In the genomic region with DNA sequence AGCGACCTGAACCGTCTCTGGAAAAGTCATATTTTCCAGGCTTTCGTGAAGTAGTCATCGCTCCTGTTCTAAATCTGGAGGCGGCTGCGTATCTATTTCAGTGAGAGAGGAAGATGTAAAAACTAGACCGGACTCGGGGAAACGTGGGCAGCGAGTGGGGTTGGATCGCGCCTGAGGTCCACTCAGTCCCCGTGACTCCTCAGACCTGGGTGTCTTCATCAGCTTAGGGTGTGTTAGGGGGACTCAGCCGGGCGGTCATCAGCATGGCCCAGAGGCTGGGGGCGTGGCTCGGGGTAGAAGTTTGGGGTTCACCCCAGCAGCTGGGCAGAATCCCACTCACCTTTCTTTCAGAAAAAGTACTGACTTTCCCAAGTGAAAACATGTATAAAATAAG, we compare ENCODE assay signal across 8 mouse cellular contexts.
A peak's percentile ranks its signal among the peaks of the same experiment; 100 is the strongest.
DNase-seq lines count a peak whose midpoint lies in the region; ATAC-seq and TF ChIP-seq lines count a peak whose summit lies in the region.

No protein-coding gene starts in this region.

- H3K27ac ChIP-seq in lung, embryonic 14.5 days (ENCODE audit: low read depth): peak overlapping the region; percentile 99
- H3K27ac ChIP-seq in embryonic fibroblast, embryonic 13.5 days (ENCODE audit: insufficient read depth, low read length): peak overlapping the region; percentile 97
- H3K27ac ChIP-seq in intestine, embryonic 16.5 days (ENCODE audit: low read length): peak overlapping the region; percentile 98
- peak overlapping the region; percentile 93 for H3K27ac ChIP-seq in midbrain, embryonic 16.5 days (ENCODE audit: low read length)

- H3K9me3 ChIP-seq in lung, embryonic 14.5 days (ENCODE audit: low read depth, low read length): no peaks in the 10 kb centered on the region
- H3K9me3 ChIP-seq in intestine, embryonic 16.5 days (ENCODE audit: control insufficient read depth, low read length): no peaks in the 10 kb centered on the region
- H3K9me3 ChIP-seq in midbrain, embryonic 16.5 days (replicated peaks; ENCODE audit: control insufficient read depth, low read length, poor library complexity, severe bottlenecking): no peaks in the 10 kb centered on the region

- no peak for TF ChIP-seq CTCF in lung, embryonic 14.5 days (IDR thresholded peaks at IDR 0.05; ENCODE audit: low read depth)
- TF ChIP-seq CTCF in embryonic fibroblast, embryonic 13.5 days (IDR thresholded peaks at IDR 0.05; ENCODE audit: borderline replicate concordance, insufficient read depth, low read length): no peak

- no peak for TF ChIP-seq POLR2A in embryonic fibroblast, embryonic 13.5 days (IDR thresholded peaks at IDR 0.05; ENCODE audit: low read depth, low read length)

- WGBS in lung, embryonic 14.5 days: under 1% methylated on average over 17 of the region's 17 CpGs
- 1% methylated on average over 17 of the region's 17 CpGs for WGBS in intestine, embryonic 16.5 days
- 2% methylated on average over 17 of the region's 17 CpGs for WGBS in midbrain, embryonic 16.5 days

- H3K9ac ChIP-seq in lung, embryonic 14.5 days: peak overlapping the region; percentile 78
- peak overlapping the region; percentile 87 for H3K9ac ChIP-seq in intestine, embryonic 16.5 days (ENCODE audit: low read depth, low read length)
- peak overlapping the region; percentile 82 for H3K9ac ChIP-seq in midbrain, embryonic 16.5 days (ENCODE audit: low read depth, low read length)

- peak overlapping the region; percentile 61 for H3K4me2 ChIP-seq in lung, embryonic 14.5 days
- H3K4me2 ChIP-seq in intestine, embryonic 16.5 days (ENCODE audit: low read depth, low read length): peak overlapping the region; percentile 81
- H3K4me2 ChIP-seq in midbrain, embryonic 16.5 days (ENCODE audit: low read length): peak overlapping the region; percentile 76

- ATAC-seq in lung, embryonic 14.5 days (ENCODE audit: insufficient read depth): peak; percentile 39
- ATAC-seq in intestine, embryonic 16.5 days: peak; percentile 38
- ATAC-seq in midbrain, embryonic 16.5 days: peak; percentile 65; the same call in 1 of the 2 replicates

- H3K36me3 ChIP-seq in lung, embryonic 14.5 days (ENCODE audit: insufficient read depth): no peaks in the 10 kb centered on the region
- H3K36me3 ChIP-seq in intestine, embryonic 16.5 days (ENCODE audit: control insufficient read depth, insufficient read depth, low read length): no peaks in the 10 kb centered on the region
- no peaks in the 10 kb centered on the region for H3K36me3 ChIP-seq in midbrain, embryonic 16.5 days (ENCODE audit: control insufficient read depth, insufficient read depth, low read length)

- no peaks in the 10 kb centered on the region for H3K4me1 ChIP-seq in lung, embryonic 14.5 days (ENCODE audit: insufficient read depth)
- no peaks in the 10 kb centered on the region for H3K4me1 ChIP-seq in embryonic fibroblast, embryonic 13.5 days (ENCODE audit: control insufficient read depth, insufficient read depth, low read length)
- 0 out of 2 replicates have a peak, but pooled peaks cover 3% of the 10 kb centered on the region for H3K4me1 ChIP-seq in intestine, embryonic 16.5 days (ENCODE audit: control insufficient read depth, insufficient read depth, low read length)
- H3K4me1 ChIP-seq in midbrain, embryonic 16.5 days (ENCODE audit: control insufficient read depth, insufficient read depth, low read length): peaks cover 16% of the 10 kb centered on the region

- H3K27me3 ChIP-seq in lung, embryonic 14.5 days (ENCODE audit: insufficient read depth, low read length): no peaks in the 10 kb centered on the region
- H3K27me3 ChIP-seq in intestine, embryonic 16.5 days (replicated peaks; ENCODE audit: control insufficient read depth, insufficient read depth, low read length): no peaks in the 10 kb centered on the region
- no peaks in the 10 kb centered on the region for H3K27me3 ChIP-seq in midbrain, embryonic 16.5 days (ENCODE audit: control insufficient read depth, insufficient read depth, low read depth, low read length)

- DNase-seq in lung, embryonic 14.5 days: no peak
- DNase-seq in lung, postnatal 36 days: no peak
- DNase-seq in urinary bladder, postnatal 10 days (ENCODE audit: low spot score): no peak
- DNase-seq in adrenal gland, postnatal 10 days: no peak
- no peak for DNase-seq in layer of hippocampus, adult 8-10 months (ENCODE audit: low spot score in 2 of 2)

- H3K4me3 ChIP-seq in lung, embryonic 14.5 days (ENCODE audit: low read depth, low read length): peak overlapping the region; percentile 40
- peak overlapping the region; percentile 58 for H3K4me3 ChIP-seq in embryonic fibroblast, embryonic 13.5 days (ENCODE audit: insufficient read depth, low read length)
- peak overlapping the region; percentile 63 for H3K4me3 ChIP-seq in intestine, embryonic 16.5 days (ENCODE audit: low read length)
- peak overlapping the region; percentile 59 for H3K4me3 ChIP-seq in midbrain, embryonic 16.5 days (ENCODE audit: low read depth, low read length)
